Mouse (Mus musculus) embryo, embryonic 11.5 days (tissue): ENCODE measurements around the gene Poc1b.

Experiments
- DNase-seq: peaks from one replicate; pipeline ENCODE4 v3.0.0-alpha.2; 2012; ENCODE audit warnings: low read depth, low spot score

Poc1b gene

GRCm38 (mm10) chr10:99115471-99116236 lies 8.8 kb downstream of the Poc1b start:
- DNase-seq = no peak

- no peak for DNase-seq
Observed at GRCm38 (mm10) chr10:99116237-99116632, 9.4 kb downstream of the Poc1b start.

- DNase-seq = no peak
Observed at GRCm38 (mm10) chr10:99116650-99117615, 10.1 kb downstream of the Poc1b start.

GRCm38 (mm10) chr10:99117876-99118275 lies 11.0 kb downstream of the Poc1b start:
- no peak for DNase-seq

GRCm38 (mm10) chr10:99118697-99119096 lies 11.9 kb downstream of the Poc1b start:
- no peak for DNase-seq

GRCm38 (mm10) chr10:99119471-99119870 lies 12.6 kb downstream of the Poc1b start:
- no peak for DNase-seq

GRCm38 (mm10) chr10:99126225-99126624 lies 19.4 kb downstream of the Poc1b start, which contains the start of gene Phxr2:
Phxr2 (minus strand) TSS chr10:99126325.
- no peak for DNase-seq

GRCm38 (mm10) chr10:99126954-99127353 lies 20.1 kb downstream of the Poc1b start:
- no peak for DNase-seq

- DNase-seq = no peak
Observed at GRCm38 (mm10) chr10:99127691-99128261, 20.9 kb downstream of the Poc1b start.

GRCm38 (mm10) chr10:99130611-99131010 lies 23.8 kb downstream of the Poc1b start:
- DNase-seq = no peak

GRCm38 (mm10) chr10:99131298-99131697 lies 24.5 kb downstream of the Poc1b start:
- DNase-seq = no peak

GRCm38 (mm10) chr10:99132189-99132588 lies 25.4 kb downstream of the Poc1b start:
- no peak for DNase-seq

- no peak for DNase-seq
Observed at GRCm38 (mm10) chr10:99132595-99133272, 25.9 kb downstream of the Poc1b start.

- DNase-seq = no peak
Observed at GRCm38 (mm10) chr10:99133321-99133875, 26.6 kb downstream of the Poc1b start.

- no peak for DNase-seq
Observed at GRCm38 (mm10) chr10:99136337-99136736, 29.5 kb downstream of the Poc1b start.

- no peak for DNase-seq
Observed at GRCm38 (mm10) chr10:99145611-99146010, 38.8 kb downstream of the Poc1b start.

- no peak for DNase-seq
Observed at GRCm38 (mm10) chr10:99146596-99146995, 39.8 kb downstream of the Poc1b start.

- no peak for DNase-seq
Observed at GRCm38 (mm10) chr10:99150016-99150415, 43.2 kb downstream of the Poc1b start.

GRCm38 (mm10) chr10:99151580-99151979 lies 44.7 kb downstream of the Poc1b start:
- no peak for DNase-seq

GRCm38 (mm10) chr10:99152063-99152462 lies 45.2 kb downstream of the Poc1b start:
- no peak for DNase-seq

- DNase-seq = no peak
Observed at GRCm38 (mm10) chr10:99154635-99155034, 47.8 kb downstream of the Poc1b start.
